Mouse (Mus musculus): ENCODE measurements around the gene Ltb4r2. TPM values are rescaled to one million over a fixed set of nuclear protein-coding genes. Genes with fewer than 3 reads are reported as not detected.

The Ltb4r2 gene
- polyA plus RNA-seq, 1 experiment from 2014 or later, result 0.08 TPM

GRCm38 (mm10) chr14:55767519-55768414 lies 6.5 kb downstream of the Ltb4r2 start:
- no peak overlapping the region for H3K27ac ChIP-seq (ENCODE audit: low read depth, low read length)
- WGBS, result 12% methylated on average over 52 of the region's 52 CpGs
- H3K9ac ChIP-seq (ENCODE audit: low read depth, low read length), result peak overlapping the region; percentile 14; the same call in 1 of the 2 replicates
- peak overlapping the region; percentile 49 for H3K4me2 ChIP-seq (replicated peaks; ENCODE audit: low read depth, low read length)
- ATAC-seq (ENCODE audit: low FRiP score, low TSS enrichment), result peak; percentile 70
- peaks cover 22% of the 10 kb centered on the region for H3K27me3 ChIP-seq (ENCODE audit: control insufficient read depth, insufficient read depth, low read length)
- H3K36me3 ChIP-seq (ENCODE audit: control insufficient read depth, insufficient read depth, low read length), result no peaks in the 10 kb centered on the region
- no peaks in the 10 kb centered on the region for H3K9me3 ChIP-seq (ENCODE audit: control insufficient read depth, low read length)
- H3K4me1 ChIP-seq (ENCODE audit: control insufficient read depth, insufficient read depth, low read length), result no peaks in the 10 kb centered on the region; the same call in 1 of the 2 replicates
- H3K4me3 ChIP-seq (ENCODE audit: low read length), result peak overlapping the region; percentile 31

- Histone ChIP-seq H3K4me1 (ENCODE audit: control insufficient read depth, insufficient read depth, low read length) (no peaks in the 10 kb centered on the region), H3K9me3 (ENCODE audit: control insufficient read depth, low read length) (no peaks in the 10 kb centered on the region), H3K4me2 (replicated peaks; ENCODE audit: low read depth, low read length) (no peak overlapping the region), H3K4me3 (ENCODE audit: low read length) (no peak overlapping the region), H3K27me3 (ENCODE audit: control insufficient read depth, insufficient read depth, low read length) (peaks cover 22% of the 10 kb centered on the region), H3K36me3 (ENCODE audit: control insufficient read depth, insufficient read depth, low read length) (no peaks in the 10 kb centered on the region), H3K9ac (ENCODE audit: low read depth, low read length) (no peak overlapping the region), H3K27ac (ENCODE audit: low read depth, low read length) (no peak overlapping the region)
- 86% methylated on average over 6 of the region's 6 CpGs for WGBS
- no peak for ATAC-seq (ENCODE audit: low FRiP score, low TSS enrichment)
These were observed 7.3 kb downstream of the Ltb4r2 start for GRCm38 (mm10) chr14:55768555-55768954.

- Histone ChIP-seq H3K4me1 (ENCODE audit: control insufficient read depth, insufficient read depth, low read length) (no peaks in the 10 kb centered on the region), H3K4me2 (replicated peaks; ENCODE audit: low read depth, low read length) (no peak overlapping the region), H3K27me3 (ENCODE audit: control insufficient read depth, insufficient read depth, low read length) (peaks cover 22% of the 10 kb centered on the region), H3K4me3 (ENCODE audit: low read length) (no peak overlapping the region), H3K9me3 (ENCODE audit: control insufficient read depth, low read length) (no peaks in the 10 kb centered on the region), H3K36me3 (ENCODE audit: control insufficient read depth, insufficient read depth, low read length) (no peaks in the 10 kb centered on the region), H3K9ac (ENCODE audit: low read depth, low read length) (no peak overlapping the region), H3K27ac (ENCODE audit: low read depth, low read length) (no peak overlapping the region)
- 76% methylated on average over 16 of the region's 16 CpGs for WGBS
- ATAC-seq (ENCODE audit: low FRiP score, low TSS enrichment), result no peak
These were observed 8.0 kb downstream of the Ltb4r2 start for GRCm38 (mm10) chr14:55769087-55769703.

GRCm38 (mm10) chr14:55776711-55777110 lies 15.5 kb downstream of the Ltb4r2 start:
- Histone ChIP-seq H3K27me3 (ENCODE audit: control insufficient read depth, insufficient read depth, low read length) (peaks cover 3% of the 10 kb centered on the region; the same call in 1 of the 2 replicates), H3K36me3 (ENCODE audit: control insufficient read depth, insufficient read depth, low read length) (no peaks in the 10 kb centered on the region), H3K9me3 (ENCODE audit: control insufficient read depth, low read length) (no peaks in the 10 kb centered on the region), H3K27ac (ENCODE audit: low read depth, low read length) (no peak overlapping the region), H3K9ac (ENCODE audit: low read depth, low read length) (no peak overlapping the region), H3K4me2 (replicated peaks; ENCODE audit: low read depth, low read length) (no peak overlapping the region), H3K4me3 (ENCODE audit: low read length) (no peak overlapping the region), H3K4me1 (ENCODE audit: control insufficient read depth, insufficient read depth, low read length) (no peaks in the 10 kb centered on the region; the same call in 1 of the 2 replicates)
- no peak for ATAC-seq (ENCODE audit: low FRiP score, low TSS enrichment)
- 57% methylated on average over 7 of the region's 7 CpGs for WGBS

- Histone ChIP-seq H3K4me2 (replicated peaks; ENCODE audit: low read depth, low read length) (no peak overlapping the region), H3K4me1 (ENCODE audit: control insufficient read depth, insufficient read depth, low read length) (no peaks in the 10 kb centered on the region; the same call in 1 of the 2 replicates), H3K27ac (ENCODE audit: low read depth, low read length) (no peak overlapping the region), H3K4me3 (ENCODE audit: low read length) (no peak overlapping the region), H3K9me3 (ENCODE audit: control insufficient read depth, low read length) (no peaks in the 10 kb centered on the region), H3K27me3 (ENCODE audit: control insufficient read depth, insufficient read depth, low read length) (peaks cover 7% of the 10 kb centered on the region; the same call in 1 of the 2 replicates), H3K9ac (ENCODE audit: low read depth, low read length) (no peak overlapping the region), H3K36me3 (ENCODE audit: control insufficient read depth, insufficient read depth, low read length) (no peaks in the 10 kb centered on the region)
- WGBS, result 38% methylated on average over 3 of the region's 3 CpGs
- ATAC-seq (ENCODE audit: low FRiP score, low TSS enrichment), result no peak
These were observed 15.9 kb downstream of the Ltb4r2 start for GRCm38 (mm10) chr14:55777176-55777575.

- Histone ChIP-seq H3K27ac (ENCODE audit: low read depth, low read length) (no peak overlapping the region), H3K4me2 (replicated peaks; ENCODE audit: low read depth, low read length) (no peak overlapping the region), H3K9ac (ENCODE audit: low read depth, low read length) (no peak overlapping the region), H3K36me3 (ENCODE audit: control insufficient read depth, insufficient read depth, low read length) (no peaks in the 10 kb centered on the region), H3K4me3 (ENCODE audit: low read length) (no peak overlapping the region), H3K27me3 (ENCODE audit: control insufficient read depth, insufficient read depth, low read length) (peaks cover 7% of the 10 kb centered on the region; the same call in 1 of the 2 replicates), H3K4me1 (ENCODE audit: control insufficient read depth, insufficient read depth, low read length) (peaks cover 4% of the 10 kb centered on the region; the same call in 1 of the 2 replicates), H3K9me3 (ENCODE audit: control insufficient read depth, low read length) (no peaks in the 10 kb centered on the region)
- 91% methylated on average over 11 of the region's 11 CpGs for WGBS
- no peak for ATAC-seq (ENCODE audit: low FRiP score, low TSS enrichment)
These were observed 16.6 kb downstream of the Ltb4r2 start for GRCm38 (mm10) chr14:55777806-55778205.

- Histone ChIP-seq H3K27ac (ENCODE audit: low read depth, low read length) (no peak overlapping the region), H3K36me3 (ENCODE audit: control insufficient read depth, insufficient read depth, low read length) (no peaks in the 10 kb centered on the region), H3K9ac (ENCODE audit: low read depth, low read length) (no peak overlapping the region), H3K27me3 (ENCODE audit: control insufficient read depth, insufficient read depth, low read length) (peaks cover 7% of the 10 kb centered on the region; the same call in 1 of the 2 replicates), H3K4me3 (ENCODE audit: low read length) (no peak overlapping the region), H3K4me1 (ENCODE audit: control insufficient read depth, insufficient read depth, low read length) (peaks cover 4% of the 10 kb centered on the region; the same call in 1 of the 2 replicates), H3K9me3 (ENCODE audit: control insufficient read depth, low read length) (no peaks in the 10 kb centered on the region), H3K4me2 (replicated peaks; ENCODE audit: low read depth, low read length) (no peak overlapping the region)
- ATAC-seq (ENCODE audit: low FRiP score, low TSS enrichment), result no peak
- WGBS, result 86% methylated on average over 15 of the region's 15 CpGs
These were observed 17.5 kb downstream of the Ltb4r2 start for GRCm38 (mm10) chr14:55778686-55779085.

- H3K36me3 ChIP-seq (ENCODE audit: control insufficient read depth, insufficient read depth, low read length), result no peaks in the 10 kb centered on the region
- H3K4me1 ChIP-seq (ENCODE audit: control insufficient read depth, insufficient read depth, low read length), result peaks cover 4% of the 10 kb centered on the region; the same call in 1 of the 2 replicates
- no peak overlapping the region for H3K9ac ChIP-seq (ENCODE audit: low read depth, low read length)
- WGBS, result 60% methylated on average over 16 of the region's 16 CpGs
- H3K9me3 ChIP-seq (ENCODE audit: control insufficient read depth, low read length), result no peaks in the 10 kb centered on the region
- no peak overlapping the region for H3K4me2 ChIP-seq (replicated peaks; ENCODE audit: low read depth, low read length)
- ATAC-seq (ENCODE audit: low FRiP score, low TSS enrichment), result no peak
- H3K4me3 ChIP-seq (ENCODE audit: low read length), result no peak overlapping the region
- peaks cover 7% of the 10 kb centered on the region; the same call in 1 of the 2 replicates for H3K27me3 ChIP-seq (ENCODE audit: control insufficient read depth, insufficient read depth, low read length)
- no peak overlapping the region for H3K27ac ChIP-seq (ENCODE audit: low read depth, low read length)
These were observed 18.4 kb downstream of the Ltb4r2 start for GRCm38 (mm10) chr14:55779656-55780055.

- Histone ChIP-seq H3K9ac (ENCODE audit: low read depth, low read length) (no peak overlapping the region), H3K27me3 (ENCODE audit: control insufficient read depth, insufficient read depth, low read length) (peaks cover 7% of the 10 kb centered on the region; the same call in 1 of the 2 replicates), H3K36me3 (ENCODE audit: control insufficient read depth, insufficient read depth, low read length) (no peaks in the 10 kb centered on the region), H3K9me3 (ENCODE audit: control insufficient read depth, low read length) (no peaks in the 10 kb centered on the region), H3K4me2 (replicated peaks; ENCODE audit: low read depth, low read length) (no peak overlapping the region), H3K4me3 (ENCODE audit: low read length) (no peak overlapping the region), H3K27ac (ENCODE audit: low read depth, low read length) (no peak overlapping the region), H3K4me1 (ENCODE audit: control insufficient read depth, insufficient read depth, low read length) (peaks cover 4% of the 10 kb centered on the region; the same call in 1 of the 2 replicates)
- no peak for ATAC-seq (ENCODE audit: low FRiP score, low TSS enrichment)
- 83% methylated on average over 11 of the region's 11 CpGs for WGBS
These were observed 19.5 kb downstream of the Ltb4r2 start for GRCm38 (mm10) chr14:55780736-55781135.

Data from kidney, embryonic 14.5 days (tissue).